Mouse (Mus musculus) layer of hippocampus, adult 9-11 months (tissue): Measurements from ENCODE around the gene Wnk1.
A peak's percentile ranks its signal among the peaks of the same experiment; 100 is the strongest.

Experiments
- DNase-seq: peaks from one replicate; pipeline ENCODE4 v3.0.0; 2022

Wnk1 gene

DNA sequence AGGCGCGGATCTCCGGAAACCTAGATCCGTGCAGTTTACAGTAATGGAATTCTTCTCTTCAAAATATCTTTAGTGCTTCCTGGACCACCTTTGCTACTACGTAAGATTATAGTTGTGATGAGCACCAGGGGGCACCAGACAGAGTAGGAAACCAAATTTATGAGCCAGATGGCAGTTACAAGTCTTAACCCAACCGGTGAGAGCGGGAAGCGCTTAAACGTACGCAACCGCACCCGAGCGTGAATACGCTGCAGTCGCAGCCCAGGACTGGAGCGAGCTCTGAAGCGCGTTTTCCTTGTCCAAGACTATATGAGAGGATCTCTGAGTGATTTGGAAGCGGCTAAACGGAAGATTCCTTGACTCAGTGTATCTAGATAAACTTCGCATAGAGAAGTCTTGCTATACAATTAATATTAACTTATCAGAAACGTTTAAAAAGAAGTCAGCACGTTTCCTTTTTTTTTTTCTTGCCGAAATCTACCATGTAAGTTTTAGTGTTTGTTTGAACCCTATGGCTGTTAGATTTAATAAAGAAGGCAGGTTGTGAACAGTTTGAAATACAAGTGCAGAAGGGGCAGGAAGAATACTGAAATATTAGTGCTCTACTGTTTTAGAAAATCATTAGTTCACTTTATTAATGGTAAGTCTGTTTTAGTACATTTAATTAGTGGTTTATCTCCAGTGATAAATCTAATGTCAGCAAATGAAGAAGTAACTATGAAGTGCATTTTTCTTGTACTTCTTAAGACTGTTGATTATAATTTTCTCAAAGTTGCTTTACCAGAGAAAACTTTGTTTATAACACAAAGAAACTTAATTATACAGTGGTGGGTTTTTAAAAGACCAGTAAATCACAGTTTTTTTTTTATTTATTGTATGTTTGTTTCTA, 1.4 kb upstream of the Wnk1 start:
- peak; percentile 85 for DNase-seq

DNA sequence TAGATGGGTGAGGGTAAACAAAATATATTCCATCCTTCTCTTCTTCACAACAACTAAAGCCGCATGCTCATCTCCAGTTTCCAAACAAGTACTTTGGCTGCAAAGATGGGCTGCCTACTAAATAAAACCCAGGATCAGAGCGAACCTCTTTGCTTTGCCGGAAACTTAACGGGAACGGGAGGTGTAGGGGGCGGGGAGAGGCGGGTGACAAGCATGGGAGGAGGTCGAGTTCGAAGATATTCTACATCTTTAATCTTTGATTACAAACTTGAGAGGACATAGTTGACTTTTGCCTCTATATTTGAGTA, 738 bp upstream of the Wnk1 start:
- peak; percentile 24 for DNase-seq

DNA sequence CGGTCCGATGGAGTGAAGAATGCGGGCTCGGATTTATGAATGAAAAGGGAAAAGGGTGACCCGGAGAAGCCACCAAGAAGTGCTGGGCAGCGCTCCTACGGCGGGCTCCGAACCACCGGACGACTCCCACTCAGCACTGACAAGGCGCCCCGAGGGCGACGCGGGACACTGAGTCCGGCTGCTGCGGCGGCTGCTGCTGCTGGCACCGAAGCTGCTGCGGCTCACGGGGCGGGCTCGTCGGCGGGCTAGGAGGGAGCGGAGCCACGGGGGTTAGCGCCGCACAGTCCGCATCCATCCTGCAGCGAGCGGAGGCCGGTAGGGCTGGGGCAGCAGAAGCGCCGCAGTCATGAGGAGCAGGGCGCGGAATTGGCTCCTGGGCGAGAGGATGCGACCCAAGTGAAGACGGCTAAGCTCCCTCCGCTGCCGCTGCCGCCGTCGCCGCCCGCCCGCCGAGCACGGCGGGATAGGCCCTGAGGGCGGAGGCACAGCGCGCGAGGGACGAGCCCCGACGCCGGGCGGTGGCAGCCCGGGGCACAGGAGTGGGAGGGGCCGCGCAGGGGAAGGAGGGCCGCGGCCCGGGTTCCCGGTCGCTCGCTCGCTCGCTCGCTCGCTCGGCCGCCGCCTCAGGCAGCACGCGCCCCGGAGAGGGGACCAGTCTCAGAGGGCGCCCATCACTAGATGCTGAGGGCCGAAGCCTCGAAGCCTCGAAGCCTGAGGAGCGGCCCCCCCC, 671 bp downstream of the Wnk1 start:
- peak; percentile 68 for DNase-seq

DNA sequence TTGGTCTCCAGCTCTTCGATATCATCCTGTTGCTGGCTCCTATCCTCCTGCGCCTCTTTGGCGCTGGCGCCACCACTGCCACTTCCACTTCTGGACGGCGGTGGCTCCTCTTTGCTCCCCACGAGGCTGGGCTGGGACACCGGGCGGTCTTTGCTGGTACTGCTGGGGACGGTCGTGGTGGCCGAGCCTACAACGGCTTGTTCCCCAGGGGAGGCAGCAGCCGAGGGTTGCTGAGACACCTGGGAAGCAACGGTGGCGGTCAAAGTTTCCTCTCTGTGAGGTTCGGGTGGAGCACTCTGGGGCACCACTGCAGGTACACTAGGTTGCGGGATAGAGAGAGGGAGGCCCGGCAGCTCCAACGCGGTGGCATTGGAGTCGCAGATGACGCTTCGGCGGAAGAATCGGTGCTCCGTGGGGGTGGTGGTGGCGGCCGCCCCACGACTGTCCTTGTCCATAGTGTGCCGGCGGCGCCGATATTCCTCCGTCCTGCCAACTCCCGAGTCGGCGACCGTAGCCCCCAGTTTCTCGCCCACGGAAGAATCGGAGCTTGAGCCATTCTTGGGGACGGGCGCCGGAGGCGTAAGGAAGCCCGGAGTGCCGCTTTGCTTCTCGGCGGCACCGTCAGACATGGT, 1.4 kb downstream of the Wnk1 start:
- DNase-seq: peak; percentile 57

DNA sequence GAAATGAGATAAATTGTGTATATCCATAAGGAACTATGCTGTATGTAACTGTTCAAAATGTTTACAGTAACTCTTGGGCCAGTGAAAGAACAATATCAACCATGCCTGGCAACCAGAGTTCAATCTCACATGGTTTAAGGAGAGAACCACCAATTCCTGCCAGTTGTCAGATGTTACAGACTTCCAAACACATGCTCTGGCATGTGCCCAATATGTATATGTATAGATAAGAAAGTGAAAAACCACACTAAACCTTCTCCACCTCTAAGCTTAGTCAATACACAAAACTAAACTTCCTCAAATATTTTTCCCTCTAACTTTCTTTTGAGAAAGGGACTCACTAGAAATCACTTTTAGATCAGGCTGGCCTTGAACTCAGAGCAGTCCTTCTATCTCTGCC, 13.9 kb downstream of the Wnk1 start:
- DNase-seq: no peak

DNA sequence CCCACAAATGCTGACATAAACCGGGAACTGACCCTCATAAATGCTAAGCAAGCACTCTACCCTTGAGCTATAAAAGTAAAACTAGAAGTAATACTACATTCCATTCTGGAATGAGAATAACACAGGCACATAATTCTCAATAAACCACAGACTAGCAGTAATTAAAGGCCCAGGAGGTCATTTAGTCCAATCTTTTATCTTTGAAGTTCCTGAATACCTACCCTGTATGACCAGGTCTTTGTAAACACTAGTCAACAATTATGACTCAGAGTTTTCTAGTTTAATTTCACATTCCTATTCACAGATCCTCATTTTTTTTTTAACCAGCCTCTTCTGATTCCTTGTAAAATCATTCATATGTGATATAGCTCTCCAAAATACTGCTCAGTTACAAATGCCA, 14.7 kb downstream of the Wnk1 start:
- DNase-seq: no peak

DNA sequence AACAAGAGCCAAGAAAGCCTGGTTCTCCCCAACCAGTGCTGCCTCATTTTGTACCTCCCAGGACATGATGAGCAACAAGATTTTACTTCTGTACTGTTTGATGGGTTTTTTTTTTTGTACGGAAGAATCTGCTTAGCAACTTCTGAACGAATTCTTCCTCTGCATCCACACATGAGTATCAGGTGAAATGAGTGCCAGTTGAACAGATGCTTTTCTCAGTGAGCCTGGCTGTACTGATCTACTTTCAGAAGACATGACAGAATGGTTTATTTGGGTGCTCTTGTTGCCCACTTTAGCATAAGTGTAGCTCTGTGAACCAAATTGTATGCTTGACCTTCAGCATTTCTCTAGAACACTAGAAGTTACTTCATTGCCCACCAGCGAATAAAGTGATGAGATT, 16.4 kb downstream of the Wnk1 start:
- DNase-seq: no peak

DNA sequence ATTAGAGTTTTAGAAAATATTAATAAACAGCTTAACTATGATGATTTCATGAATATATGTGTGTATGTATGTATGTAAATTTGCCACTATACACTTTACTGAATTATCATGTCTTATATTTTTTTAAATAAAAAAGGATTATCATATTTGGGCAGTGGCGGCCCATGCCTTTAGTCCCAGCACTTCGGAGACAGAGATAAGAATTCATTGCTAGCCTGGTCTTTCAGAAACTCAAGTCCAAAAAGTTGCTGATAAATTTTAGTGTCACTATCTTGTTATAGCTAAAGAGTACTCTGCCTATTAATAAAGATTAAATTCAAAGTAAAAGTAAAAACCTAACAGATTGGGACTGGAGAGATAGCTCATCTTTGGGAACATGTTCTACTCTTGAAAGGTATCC, 18.8 kb downstream of the Wnk1 start:
- DNase-seq: no peak

DNA sequence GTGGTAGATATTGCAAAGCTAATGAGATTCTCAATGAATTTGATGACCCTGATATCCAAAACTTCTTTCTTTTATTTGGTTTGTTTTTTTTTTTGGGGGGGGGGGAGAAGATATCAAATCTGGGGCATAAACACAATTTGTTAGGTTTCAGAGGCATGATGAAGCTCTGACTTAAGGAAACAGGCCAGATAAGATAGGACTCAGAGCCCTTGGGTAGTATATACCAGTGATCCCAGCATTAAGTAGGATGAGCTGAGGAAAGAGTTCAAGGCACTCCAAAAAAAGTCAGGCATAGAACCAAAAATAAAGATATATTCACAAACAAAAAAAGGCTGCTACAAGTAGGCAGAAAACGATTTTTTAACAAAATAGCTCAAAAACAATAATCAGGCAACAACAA, 25.3 kb downstream of the Wnk1 start:
- no peak for DNase-seq

DNA sequence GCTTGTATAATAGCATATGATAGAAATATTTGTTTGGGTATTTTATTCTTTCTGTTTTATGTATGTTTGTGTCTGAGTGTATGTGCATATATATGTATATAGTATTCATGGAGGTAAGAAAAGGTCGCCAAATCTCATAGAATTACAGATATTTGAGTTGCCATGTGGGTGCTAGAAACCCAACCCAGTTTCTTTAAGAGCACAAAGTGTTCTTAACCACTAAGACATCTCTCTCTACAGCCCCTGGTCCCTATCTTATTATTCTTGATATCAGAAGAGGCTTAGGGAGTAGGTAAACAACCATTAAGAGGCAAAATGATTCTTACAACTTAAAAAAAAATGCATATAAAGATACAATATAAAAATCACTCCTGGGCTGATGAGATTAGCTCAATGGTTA, 27.0 kb downstream of the Wnk1 start:
- DNase-seq: no peak

DNA sequence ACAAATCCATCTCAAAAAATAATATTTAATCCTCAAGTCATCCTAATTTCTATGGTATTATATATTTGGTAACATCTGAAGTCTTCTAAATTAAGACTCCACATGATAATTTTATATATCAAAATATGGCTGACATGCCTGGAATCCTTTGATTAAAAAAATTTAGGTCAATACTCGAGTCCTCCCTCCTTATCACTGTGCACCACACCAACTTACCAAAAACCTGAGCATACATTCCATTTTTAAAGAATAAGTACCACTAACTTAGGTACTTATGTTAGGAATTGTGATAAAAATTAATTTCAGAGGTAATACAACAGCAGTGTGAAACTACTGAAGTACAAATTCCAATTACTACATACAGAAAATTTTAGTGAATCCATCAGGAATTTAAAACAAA, 27.5 kb downstream of the Wnk1 start:
- no peak for DNase-seq

DNA sequence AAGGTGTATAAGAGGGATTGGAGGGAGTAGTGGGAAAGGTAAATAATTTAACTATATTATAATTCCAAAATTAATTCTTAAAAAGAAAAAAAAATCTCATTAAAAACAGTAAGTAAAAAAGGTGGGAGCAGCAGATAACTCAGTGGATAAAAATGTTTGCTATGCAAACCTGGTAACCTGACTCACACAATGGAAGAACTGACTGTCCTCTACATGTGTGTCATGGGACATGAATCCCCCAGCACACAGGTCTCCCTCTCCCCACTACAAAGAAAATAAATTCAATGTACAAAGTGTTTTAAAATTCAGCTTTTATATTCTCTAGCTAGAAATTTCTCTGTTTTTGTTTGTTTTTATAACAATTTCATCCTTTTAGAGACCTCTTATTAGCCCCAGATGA, 27.9 kb downstream of the Wnk1 start:
- no peak for DNase-seq

DNA sequence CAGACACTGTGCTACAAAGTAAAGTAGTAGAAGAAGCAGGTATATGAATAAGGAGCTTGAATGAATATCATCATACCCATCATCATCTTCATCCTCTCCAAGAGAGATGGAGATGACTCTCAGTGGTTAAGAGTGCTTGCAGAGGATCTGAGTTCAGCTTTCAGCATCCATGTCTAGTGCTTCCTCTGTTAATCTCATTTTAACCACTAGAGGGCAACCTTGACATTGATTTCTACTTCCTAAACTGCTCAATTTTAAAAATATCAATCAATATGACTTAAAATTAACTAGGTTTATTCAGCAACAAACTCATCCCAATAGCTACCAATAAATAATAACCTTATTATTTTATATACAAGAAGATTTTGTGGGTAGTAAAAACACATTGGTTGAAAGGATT, 36.8 kb downstream of the Wnk1 start:
- no peak for DNase-seq

DNA sequence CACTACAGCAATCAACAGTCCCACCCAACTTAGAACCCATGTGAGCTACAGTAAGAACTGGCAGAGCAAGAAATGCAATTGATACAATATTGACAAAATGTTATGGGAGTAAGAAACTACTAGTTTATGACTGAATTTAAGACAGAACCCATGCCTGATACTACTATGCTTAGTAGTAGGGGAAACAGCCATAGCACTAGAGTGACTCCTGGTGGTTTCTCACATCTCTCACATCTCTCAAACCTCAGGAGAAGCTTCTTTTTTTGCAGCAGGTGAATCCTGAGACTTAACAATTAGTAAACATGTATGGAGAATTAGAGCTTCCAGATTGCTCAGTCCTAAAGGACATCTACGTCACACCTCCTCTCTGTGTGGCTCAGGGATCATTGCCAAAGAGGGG, 42.0 kb downstream of the Wnk1 start:
- DNase-seq: no peak

DNA sequence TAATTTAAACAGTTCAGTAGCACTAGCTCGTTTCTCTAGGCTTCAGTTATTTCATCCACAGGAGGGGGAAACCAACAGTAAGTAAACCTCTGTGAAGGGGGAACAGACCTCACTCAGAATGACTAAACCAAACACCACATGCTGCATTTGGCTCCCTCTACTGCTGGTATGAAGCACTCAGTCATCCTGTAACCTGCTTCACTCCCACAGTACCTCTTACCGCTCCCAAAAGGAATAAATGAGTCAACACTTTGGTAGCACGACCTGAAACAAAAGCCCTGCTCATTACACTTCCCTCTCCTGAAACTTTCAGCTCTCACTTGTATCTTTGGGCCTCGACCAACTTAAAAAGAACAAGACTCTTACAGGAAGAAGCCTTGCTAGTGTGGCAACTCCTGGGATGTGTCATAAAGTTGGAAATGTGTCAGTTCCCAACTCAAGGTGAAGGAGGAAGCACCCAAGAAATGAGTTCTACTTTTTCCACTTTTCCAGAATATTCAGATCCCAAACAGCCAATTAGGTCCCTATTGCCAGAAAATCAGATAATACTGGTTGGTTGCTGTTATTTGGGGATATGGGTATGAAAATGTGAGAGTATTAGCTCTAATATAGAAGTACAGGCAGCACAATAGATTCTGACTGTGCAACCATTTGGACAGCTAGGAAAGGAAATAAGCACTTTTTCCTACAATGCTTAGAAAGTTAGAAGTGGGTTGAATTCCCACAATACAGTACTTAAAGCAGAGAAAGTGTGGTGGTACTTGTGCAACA, 114.1 kb downstream of the Wnk1 start:
- DNase-seq: peak; percentile 59

DNA sequence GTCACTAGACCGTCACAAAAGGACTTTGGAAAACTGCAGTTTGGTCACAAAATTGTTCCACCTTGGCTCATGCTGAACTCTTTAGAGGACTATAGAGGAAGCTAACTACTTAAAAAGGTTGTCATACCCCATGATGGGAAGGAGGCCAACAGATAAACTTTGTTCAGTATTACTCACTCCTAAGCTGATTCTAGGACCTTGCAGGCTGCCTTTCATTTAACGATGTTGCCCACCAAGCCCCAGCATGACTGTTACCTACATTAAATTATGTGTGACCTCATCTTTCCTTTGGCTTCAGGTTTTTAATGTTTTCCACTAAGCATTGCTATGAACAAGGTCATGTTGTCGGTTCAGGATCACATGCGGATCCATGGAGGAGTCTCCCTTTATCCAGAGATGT, 115.9 kb downstream of the Wnk1 start:
- DNase-seq: no peak

DNA sequence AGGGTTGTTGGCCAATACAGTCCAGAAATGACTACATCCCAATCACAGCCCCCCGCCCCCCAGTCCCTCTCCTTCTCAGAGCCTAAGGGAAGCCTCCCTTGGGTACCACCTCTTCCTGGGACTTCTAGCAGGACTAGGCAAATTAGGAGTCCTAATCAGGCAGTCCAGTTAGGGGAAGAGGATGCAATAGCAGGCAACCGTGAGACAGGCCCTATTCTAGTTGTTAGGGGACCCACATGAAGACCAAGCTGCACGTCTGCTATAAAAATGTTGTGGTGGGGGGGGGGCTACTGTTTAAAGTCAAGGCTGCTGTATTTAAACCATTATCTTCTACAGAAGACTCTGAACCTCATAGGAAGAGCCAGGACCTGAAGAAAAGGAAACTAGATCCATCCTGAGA, 116.3 kb downstream of the Wnk1 start:
- no peak for DNase-seq

DNA sequence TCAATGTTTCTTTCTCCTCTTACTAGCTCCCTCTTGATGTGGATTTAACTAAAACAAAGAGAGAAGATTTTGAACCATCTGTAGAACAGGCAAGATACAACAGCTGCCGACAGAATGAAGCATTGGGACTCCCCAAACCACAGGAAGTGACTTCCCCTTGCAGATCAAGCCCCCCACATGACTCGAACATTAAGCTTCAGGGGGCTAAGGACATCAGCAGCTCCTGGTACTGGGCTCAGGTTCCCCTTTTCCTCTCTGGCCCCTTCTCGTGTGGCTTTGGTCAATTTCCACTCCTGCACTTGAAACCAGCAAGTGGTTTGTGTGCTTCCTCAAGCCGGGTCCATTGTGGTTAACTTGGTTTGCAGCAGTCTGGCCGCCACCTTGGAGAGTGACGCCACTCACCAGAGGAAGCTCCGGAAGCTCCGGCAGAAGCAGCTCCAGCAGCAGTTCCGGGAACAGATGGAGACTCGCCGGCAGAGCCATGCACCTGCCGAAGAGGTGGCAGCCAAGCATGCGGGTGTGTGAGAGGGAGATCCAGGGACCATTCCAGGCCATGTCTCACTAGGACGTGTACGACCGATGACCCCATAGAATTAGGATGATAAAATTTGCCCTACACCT, 119.8 kb downstream of the Wnk1 start:
- DNase-seq: peak; percentile 44

DNA sequence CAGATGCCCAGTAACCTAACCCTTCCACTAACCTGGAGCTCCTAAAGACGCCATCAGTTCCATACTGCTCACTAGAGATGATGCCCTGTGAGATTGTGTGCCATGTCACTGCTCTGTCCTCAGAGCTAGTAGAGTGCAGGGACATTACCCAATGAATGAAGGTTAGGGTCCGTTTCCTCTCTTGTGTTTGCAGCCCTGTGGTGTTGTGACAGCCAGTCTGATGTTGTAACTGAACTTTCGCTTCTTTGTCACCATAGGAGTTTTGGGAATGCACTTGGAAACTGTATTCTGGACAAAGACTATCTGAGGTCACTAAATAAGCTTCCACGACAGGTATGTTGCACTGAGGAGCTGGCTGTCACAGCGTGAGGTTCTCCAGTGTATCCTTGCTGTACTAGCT, 122.8 kb downstream of the Wnk1 start:
- no peak for DNase-seq

DNA sequence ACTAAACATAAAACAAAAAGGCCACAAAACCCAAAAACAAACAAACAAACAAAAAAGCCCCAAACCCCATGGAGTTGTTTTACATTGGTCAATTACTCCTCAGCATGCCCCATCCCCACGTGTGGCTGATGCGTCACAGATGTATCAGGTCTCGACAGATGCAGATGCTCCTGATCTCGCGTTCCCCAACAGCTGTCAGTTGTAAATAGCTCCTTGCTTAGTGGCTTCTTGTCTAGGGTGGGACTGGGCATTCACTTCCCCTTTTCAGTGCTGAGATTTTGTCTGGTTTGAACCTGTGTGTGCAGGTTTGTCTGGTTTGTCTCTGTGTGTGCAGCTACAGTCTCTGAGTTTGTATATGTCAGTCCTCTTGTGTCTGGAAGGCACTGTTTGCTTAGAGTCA, 126.4 kb downstream of the Wnk1 start:
- DNase-seq: no peak

DNA sequence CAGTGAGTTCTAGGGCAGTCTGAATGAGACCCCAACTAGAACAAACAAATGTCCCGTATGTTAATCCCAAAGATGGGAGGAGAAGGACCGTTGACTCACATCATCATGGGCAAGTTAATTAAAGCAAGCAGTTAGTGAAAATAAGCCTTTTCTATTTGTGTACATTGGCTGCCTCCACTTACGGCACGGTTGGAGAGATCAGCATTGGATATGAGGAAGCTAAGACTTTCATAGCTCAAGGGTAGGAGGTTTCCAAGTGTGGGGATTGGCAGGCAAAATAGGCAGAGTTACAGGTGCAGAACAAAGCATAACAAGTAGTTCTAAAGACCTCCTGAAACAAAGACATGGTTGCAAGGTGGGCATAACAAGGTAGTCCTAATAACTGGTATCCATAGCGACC, 133.0 kb downstream of the Wnk1 start:
- DNase-seq: no peak

DNA sequence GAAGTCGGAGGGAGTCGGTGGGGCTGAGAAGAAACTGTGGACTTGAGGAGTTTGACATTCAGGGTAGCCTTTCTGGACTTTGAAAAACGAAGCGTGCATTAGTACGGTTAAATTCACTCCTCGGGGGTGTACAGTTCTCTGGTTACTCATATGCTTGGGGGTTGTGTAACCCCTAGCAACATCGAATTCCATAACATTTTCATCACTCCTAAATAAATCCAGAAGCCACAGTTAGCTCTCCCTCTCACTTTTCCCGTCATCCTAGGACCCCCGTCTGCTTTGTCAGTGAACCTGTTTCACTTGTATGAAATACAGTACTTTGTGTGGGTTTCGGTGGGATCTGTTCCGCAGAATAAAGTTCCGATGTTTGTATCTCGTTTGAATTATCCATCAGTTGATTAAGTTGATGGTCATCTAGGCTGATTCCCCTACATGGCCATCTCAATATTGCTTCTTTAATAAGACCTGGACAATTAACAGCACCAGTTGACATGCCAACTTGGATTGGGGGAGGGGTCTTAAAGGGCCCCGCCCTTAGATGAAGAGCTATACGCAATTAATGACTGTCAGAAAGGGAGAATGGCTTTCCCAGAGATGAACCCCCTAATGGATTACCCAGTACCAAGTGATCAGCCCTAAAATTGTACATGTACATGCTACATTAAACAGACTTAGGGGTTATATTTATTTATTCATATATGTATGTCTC, 135.2 kb downstream of the Wnk1 start:
- DNase-seq: no peak
